Comparison of ENCODE assay signal across 10 mouse cellular contexts in genomic region chr1:86448272-86448671, GRCm38 (mm10). TPM values are rescaled to one million over a fixed set of nuclear protein-coding genes. Genes with fewer than 3 reads are reported as not detected.
DNase-seq lines count a peak whose midpoint lies in the region; ATAC-seq and TF ChIP-seq lines count a peak whose summit lies in the region.
"Had no signal": no experiment of that assay in that cellular context is flagged by ENCODE, and none has a peak within 500 bp of the region (broad histone marks: within the 10 kb centered on the region; RNA-seq: fewer than 3 reads in every experiment).

No protein-coding gene starts in this region.

- peaks cover 22% of the 10 kb centered on the region for H3K4me1 ChIP-seq in intestine, embryonic 14.5 days (replicated peaks; ENCODE audit: control insufficient read depth, insufficient read depth, low read length)
- H3K4me1 ChIP-seq in stomach, postnatal 0 days (replicated peaks; ENCODE audit: control insufficient read depth, insufficient read depth), result peaks cover 10% of the 10 kb centered on the region

- peak overlapping the region; percentile 88 for H3K27ac ChIP-seq in intestine, embryonic 14.5 days (ENCODE audit: low read depth)
- peak overlapping the region; percentile 86 for H3K27ac ChIP-seq in stomach, postnatal 0 days (replicated peaks)
- H3K27ac ChIP-seq: midbrain, embryonic 12.5 days had no signal

- H3K4me3 ChIP-seq in intestine, embryonic 14.5 days (ENCODE audit: low read depth, low read length), result no peak overlapping the region
- no peak overlapping the region for H3K4me3 ChIP-seq in stomach, postnatal 0 days (ENCODE audit: low read depth, low read length)
- H3K4me3 ChIP-seq: midbrain, embryonic 12.5 days had no signal

- H3K9ac ChIP-seq in intestine, embryonic 14.5 days (ENCODE audit: low read length), result no peak overlapping the region
- peak overlapping the region; percentile 5; the same call in 1 of the 2 replicates for H3K9ac ChIP-seq in stomach, postnatal 0 days (ENCODE audit: low read length)
- H3K9ac ChIP-seq: midbrain, embryonic 12.5 days had no signal

- 0 out of 2 replicates have a peak, but pooled peaks have one; percentile 17 for ATAC-seq in intestine, embryonic 14.5 days (replicated peaks; ENCODE audit: low FRiP score, low TSS enrichment, low read depth)
- ATAC-seq in stomach, postnatal 0 days (ENCODE audit: low FRiP score, low TSS enrichment), result peak; percentile 53; the same call in 1 of the 2 replicates

- TF ChIP-seq CTCF in stomach, postnatal 0 days (IDR thresholded peaks at IDR 0.05; ENCODE audit: low read depth), result no peak

- no peaks in the 10 kb centered on the region for H3K9me3 ChIP-seq in intestine, embryonic 14.5 days (ENCODE audit: control insufficient read depth, low read length)
- no peaks in the 10 kb centered on the region for H3K9me3 ChIP-seq in stomach, postnatal 0 days (ENCODE audit: control insufficient read depth, low read length)
- H3K9me3 ChIP-seq: midbrain, embryonic 12.5 days had no signal

- TF ChIP-seq EP300 in stomach, postnatal 0 days (optimal IDR thresholded peaks at IDR 0.05), result no peak

- WGBS in intestine, embryonic 14.5 days, result 20% methylated on average over 4 of the region's 4 CpGs
- WGBS in stomach, postnatal 0 days, result 8% methylated on average over 4 of the region's 4 CpGs

- H3K4me2 ChIP-seq in intestine, embryonic 14.5 days (ENCODE audit: low read length), result peak overlapping the region; percentile 3; the same call in 1 of the 2 replicates
- peak overlapping the region; percentile 27; the same call in 1 of the 2 replicates for H3K4me2 ChIP-seq in stomach, postnatal 0 days (replicated peaks; ENCODE audit: low read depth)
- H3K4me2 ChIP-seq: midbrain, embryonic 12.5 days had no signal

- peak; percentile 74 for DNase-seq in adrenal gland, adult 2 months
- no peak for DNase-seq in adrenal gland, postnatal 25 days
- peak; percentile 54 for DNase-seq in urinary bladder, postnatal 14 days (ENCODE audit: low spot score)
- DNase-seq in urinary bladder, postnatal 25 days (ENCODE audit: low spot score), result no peak
- no peak for DNase-seq in intestine, embryonic 14.5 days (ENCODE audit: low spot score)
- no peak for DNase-seq in stomach, postnatal 0 days (ENCODE audit: low spot score)
- no peak for DNase-seq in embryo, embryonic 10 days (ENCODE audit: low spot score)
- DNase-seq in spleen, postnatal 36 days (ENCODE audit: low spot score in 2 of 2), result no peak

- no peaks in the 10 kb centered on the region for H3K36me3 ChIP-seq in intestine, embryonic 14.5 days (ENCODE audit: control insufficient read depth, insufficient read depth, low read length)
- H3K36me3 ChIP-seq in stomach, postnatal 0 days (ENCODE audit: control insufficient read depth, insufficient read depth, low read length), result no peaks in the 10 kb centered on the region
- H3K36me3 ChIP-seq: midbrain, embryonic 12.5 days had no signal

- no peaks in the 10 kb centered on the region for H3K27me3 ChIP-seq in intestine, embryonic 14.5 days (replicated peaks; ENCODE audit: control insufficient read depth, insufficient read depth, low read length)
- H3K27me3 ChIP-seq in stomach, postnatal 0 days (ENCODE audit: control insufficient read depth, insufficient read depth, low read length), result no peaks in the 10 kb centered on the region
- H3K27me3 ChIP-seq: midbrain, embryonic 12.5 days had no signal

RNA-seq across cellular contexts. Expression of gene Tex44, which starts 22.1 kb away (rescaled TPM):
- not detected for total RNA-seq in adrenal gland, adult 2 months (2021)
- polyA plus RNA-seq in adrenal gland, adult 2 months (2012; rRNA removed), result not detected in 2 replicates
- total RNA-seq in adrenal gland, postnatal 25 days (2021), result not detected in 2 replicates
- polyA plus RNA-seq in intestine, embryonic 14.5 days (2014; fragmentation: Nextera tagmentation; extraction: Ambion mirVana), result not detected in 2 replicates
- not detected in 2 replicates for polyA plus RNA-seq in stomach, postnatal 0 days (2015; fragmentation: Nextera tagmentation; extraction: Ambion mirVana)
- total RNA-seq: common myeloid progenitor, adult 5-6 weeks had no signal
- polyA plus RNA-seq: midbrain, embryonic 12.5 days had no signal

RNA-seq across cellular contexts. Expression of gene Nmur1, which starts 22.2 kb away (rescaled TPM):
- total RNA-seq in adrenal gland, adult 2 months (2021), result not detected
- polyA plus RNA-seq in adrenal gland, adult 2 months (2012; rRNA removed), result 0.17 and 0.18 TPM in 2 replicates
- not detected in 2 replicates for total RNA-seq in adrenal gland, postnatal 25 days (2021)
- not detected in 2 replicates for polyA plus RNA-seq in intestine, embryonic 14.5 days (2014; fragmentation: Nextera tagmentation; extraction: Ambion mirVana)
- polyA plus RNA-seq in stomach, postnatal 0 days (2015; fragmentation: Nextera tagmentation; extraction: Ambion mirVana), result 0.52 and 0.56 TPM in 2 replicates
- total RNA-seq: common myeloid progenitor, adult 5-6 weeks had no signal
- polyA plus RNA-seq: midbrain, embryonic 12.5 days had no signal

Comparison
In these comparisons a context has a peak if more than half of its experiments do, and no peak if none do; other contexts are left out.
1. DNase-seq: peak in adrenal gland, adult 2 months (single experiment) and urinary bladder, postnatal 14 days (single experiment); none in adrenal gland, postnatal 25 days (single experiment), urinary bladder, postnatal 25 days (single experiment), intestine, embryonic 14.5 days (single experiment), stomach, postnatal 0 days (single experiment), embryo, embryonic 10 days (single experiment) and spleen, postnatal 36 days (0 of 2).